Mouse (Mus musculus) forebrain, embryonic 16.5 days (tissue): ENCODE results near the gene Tmx2. TPM values are rescaled to one million over a fixed set of nuclear protein-coding genes. Genes with fewer than 3 reads are reported as not detected.

ENCODE experiments used
- polyA plus RNA-seq: library from polyadenylated mRNA; unstranded; fragments of >200 nt; fragmentation: Nextera tagmentation; extraction: Ambion mirVana; gene quantifications from 2 replicates; pipeline ENCODE4 v1.2.1, GENCODE M21; 2015

The Tmx2 gene
- polyA plus RNA-seq, 1 experiment from 2014 or later: 231 TPM

Other genes with a start within 250 kb of the Tmx2 start
- 11.8 and 17.9 TPM in 2 replicates for gene Tfpi, start 202.4 kb downstream of the Tmx2 start, polyA plus RNA-seq
- gene Ctnnd1, start 28.4 kb downstream of the Tmx2 start, polyA plus RNA-seq: 41.7 and 45.6 TPM in 2 replicates
- 0.41 and 0.52 TPM in 2 replicates for gene Btbd18, start 20.1 kb downstream of the Tmx2 start, polyA plus RNA-seq
- gene Selenoh, start 8.4 kb downstream of the Tmx2 start, polyA plus RNA-seq: 213 and 225 TPM in 2 replicates
- gene Gm28635, start 1.1 kb downstream of the Tmx2 start, polyA plus RNA-seq: not detected in 2 replicates
- gene Med19, start 738 bp downstream of the Tmx2 start, polyA plus RNA-seq: 53.8 and 54.3 TPM in 2 replicates
- 19.4 and 20.1 TPM in 2 replicates for gene Zdhhc5, start 36.0 kb upstream of the Tmx2 start, polyA plus RNA-seq
- 28.1 and 28.8 TPM in 2 replicates for gene Clp1, start 48.2 kb upstream of the Tmx2 start, polyA plus RNA-seq
- gene Ypel4, start 54.9 kb upstream of the Tmx2 start, polyA plus RNA-seq: 21.8 and 24.7 TPM in 2 replicates
- 3.9 and 4.9 TPM in 2 replicates for gene Gm19426, start 64.5 kb upstream of the Tmx2 start, polyA plus RNA-seq
- gene Serping1, start 96.3 kb upstream of the Tmx2 start, polyA plus RNA-seq: 25.0 and 26.9 TPM in 2 replicates
- 21.2 and 28.1 TPM in 2 replicates for gene Ube2l6, start 119.7 kb upstream of the Tmx2 start, polyA plus RNA-seq
- not detected in 2 replicates for gene Smtnl1, start 143.5 kb upstream of the Tmx2 start, polyA plus RNA-seq
- gene Timm10, start 147.9 kb upstream of the Tmx2 start, polyA plus RNA-seq: 58.0 and 69.5 TPM in 2 replicates
- gene Slc43a1, start 159.7 kb upstream of the Tmx2 start, polyA plus RNA-seq: 2.6 and 3.1 TPM in 2 replicates
- 9.8 and 11.4 TPM in 2 replicates for gene Rtn4rl2, start 207.6 kb upstream of the Tmx2 start, polyA plus RNA-seq